Mouse (Mus musculus): Measurements from ENCODE around the gene Gstm4.

Gstm4 gene

GRCm38 (mm10) chr3:108044394-108045140, at the start of gene Gstm4:
Gene Gstm4 (minus strand): TSS chr3:108044894.
- DNase-seq (ENCODE audit: low spot score in 2 of 2): peak; percentile 93 to 94

GRCm38 (mm10) chr3:108094146-108094545, 49.5 kb upstream of the Gstm4 start:
- no peak for DNase-seq (ENCODE audit: low spot score in 2 of 2)

- DNase-seq (ENCODE audit: low spot score in 2 of 2): no peak
Measured at GRCm38 (mm10) chr3:108093306-108093705, 48.6 kb upstream of the Gstm4 start.

- DNase-seq (ENCODE audit: low spot score in 2 of 2): no peak
Measured at GRCm38 (mm10) chr3:108092536-108093115, 47.9 kb upstream of the Gstm4 start, which contains the start of gene Gnat2. Gene Gnat2 (plus strand): TSS chr3:108092789.

GRCm38 (mm10) chr3:108092030-108092429, 47.3 kb upstream of the Gstm4 start:
- no peak for DNase-seq (ENCODE audit: low spot score in 2 of 2)

GRCm38 (mm10) chr3:108090561-108090960, 45.9 kb upstream of the Gstm4 start:
- no peak for DNase-seq (ENCODE audit: low spot score in 2 of 2)

- DNase-seq (ENCODE audit: low spot score in 2 of 2): no peak
Measured at GRCm38 (mm10) chr3:108089916-108090315, 45.2 kb upstream of the Gstm4 start.

GRCm38 (mm10) chr3:108088842-108089380, 44.2 kb upstream of the Gstm4 start:
- DNase-seq (ENCODE audit: low spot score in 2 of 2): no peak

- DNase-seq (ENCODE audit: low spot score in 2 of 2): no peak
Measured at GRCm38 (mm10) chr3:108087329-108087728, 42.6 kb upstream of the Gstm4 start.

- peak; percentile 85 to 87 for DNase-seq (ENCODE audit: low spot score in 2 of 2)
Measured at GRCm38 (mm10) chr3:108086470-108086979, 41.8 kb upstream of the Gstm4 start, which contains the start of gene Ampd2. Gene Ampd2 (minus strand): TSS chr3:108086651.

GRCm38 (mm10) chr3:108085721-108086469, 41.2 kb upstream of the Gstm4 start:
- DNase-seq (ENCODE audit: low spot score in 2 of 2): peak; percentile 92

- DNase-seq (ENCODE audit: low spot score in 2 of 2): peak; percentile 93 to 95
Measured at GRCm38 (mm10) chr3:108085281-108085720, 40.6 kb upstream of the Gstm4 start.

GRCm38 (mm10) chr3:108084767-108085270, 40.1 kb upstream of the Gstm4 start:
- DNase-seq (ENCODE audit: low spot score in 2 of 2): no peak

- DNase-seq (ENCODE audit: low spot score in 2 of 2): no peak
Measured at GRCm38 (mm10) chr3:108083904-108084407, 39.3 kb upstream of the Gstm4 start.

- DNase-seq (ENCODE audit: low spot score in 2 of 2): no peak
Measured at GRCm38 (mm10) chr3:108083161-108083560, 38.5 kb upstream of the Gstm4 start.

GRCm38 (mm10) chr3:108082251-108082875, 37.7 kb upstream of the Gstm4 start:
- DNase-seq (ENCODE audit: low spot score in 2 of 2): no peak

GRCm38 (mm10) chr3:108081681-108082080, 37.0 kb upstream of the Gstm4 start:
- no peak for DNase-seq (ENCODE audit: low spot score in 2 of 2)

GRCm38 (mm10) chr3:108076836-108077235, 32.1 kb upstream of the Gstm4 start:
- DNase-seq (ENCODE audit: low spot score in 2 of 2): no peak

GRCm38 (mm10) chr3:108072983-108073569, 28.4 kb upstream of the Gstm4 start:
- DNase-seq (ENCODE audit: low spot score in 2 of 2): no peak
